Mouse (Mus musculus): Measurements from ENCODE around the gene Tspan7.

DNA sequence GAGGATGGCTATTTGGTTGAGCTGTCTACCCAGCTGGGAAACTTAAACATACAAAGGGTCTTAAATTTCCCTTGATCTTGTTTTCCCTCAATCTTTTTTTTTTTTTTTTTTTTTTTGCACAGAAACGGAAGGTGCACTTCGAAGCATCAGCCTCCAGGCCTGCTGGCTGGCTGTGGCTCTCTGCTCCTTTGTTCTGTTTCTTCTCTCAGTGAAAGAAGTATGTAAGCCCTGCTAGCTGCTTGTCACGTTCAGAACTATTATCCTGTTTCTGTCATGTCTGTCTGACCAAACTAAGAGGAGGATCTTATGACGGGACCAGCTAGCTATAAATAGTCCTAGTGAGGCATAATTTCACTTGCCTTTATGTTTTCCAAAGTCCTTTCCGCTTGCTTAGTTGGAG is 33.6 kb downstream of the Tspan7 start:
- TF ChIP-seq CTCF (IDR thresholded peaks at IDR 0.05; ENCODE audit: borderline replicate concordance, insufficient read depth, low read depth, low read length) (no peak), POLR2A (IDR thresholded peaks at IDR 0.05; ENCODE audit: borderline replicate concordance, insufficient read depth, low read length) (no peak)
